In the genomic region with DNA sequence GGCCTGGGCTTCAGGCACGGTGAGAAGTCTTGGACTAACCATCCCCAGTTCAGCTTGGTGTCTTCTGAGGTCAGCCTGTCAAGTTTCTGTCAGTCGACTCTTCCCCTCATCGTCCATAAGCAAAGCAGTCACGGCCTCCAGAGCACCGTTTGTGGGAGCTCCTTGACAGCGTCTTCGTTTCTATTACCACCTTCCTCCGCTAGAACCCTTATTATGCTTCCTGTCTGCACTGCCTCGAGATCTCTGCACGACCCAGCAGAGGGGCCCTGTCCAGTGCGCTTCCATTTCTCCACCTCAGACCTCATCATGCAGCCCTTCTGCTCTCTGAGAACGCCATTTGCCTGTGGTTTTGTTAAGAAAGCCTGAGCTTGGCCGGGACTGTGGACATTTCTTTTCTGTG, we compare ENCODE assay signal across 19 mouse cellular contexts. TPM values are rescaled to one million over a fixed set of nuclear protein-coding genes. Genes with fewer than 3 reads are reported as not detected.
DNase-seq lines count a peak whose midpoint lies in the region; ATAC-seq and TF ChIP-seq lines count a peak whose summit lies in the region.
"Had no signal": no experiment of that assay in that cellular context is flagged by ENCODE, and none has a peak within 500 bp of the region (broad histone marks: within the 10 kb centered on the region; RNA-seq: fewer than 3 reads in every experiment).

No protein-coding gene starts in this region.

- TF ChIP-seq CTCF in layer of hippocampus, adult 2 months (conservative IDR thresholded peaks at IDR 0.05) = no peak

- H3K27ac ChIP-seq in layer of hippocampus, adult 2 months = peak overlapping the region; percentile 97
- H3K27ac ChIP-seq: forebrain, embryonic 13.5 days; hindbrain, embryonic 15.5 days; limb, embryonic 15.5 days; stomach, postnatal 0 days had no signal

- peak; percentile 62 for ATAC-seq in megakaryocyte, adult 5-6 weeks (ENCODE audit: poor library complexity, severe bottlenecking)
- ATAC-seq: forebrain, embryonic 13.5 days; Patski had no signal

- H3K4me3 ChIP-seq in layer of hippocampus, adult 2 months = no peak overlapping the region
- H3K4me3 ChIP-seq: forebrain, embryonic 13.5 days; hindbrain, embryonic 15.5 days; limb, embryonic 15.5 days had no signal

- DNase-seq in layer of hippocampus, adult 2 months (ENCODE audit: low spot score in 2 of 2) = no peak
- DNase-seq in layer of hippocampus, adult 11-12 months (ENCODE audit: low spot score) = no peak
- DNase-seq in A20 (ENCODE audit: low read depth, low spot score) = peak; percentile 82
- DNase-seq in T-cell, adult 2 months (ENCODE audit: low spot score) = peak; percentile 22
- DNase-seq in adrenal gland, adult 18-20 months (ENCODE audit: low spot score in 2 of 2) = no peak
- no peak for DNase-seq in urinary bladder, adult 2 months (ENCODE audit: low spot score)
- DNase-seq in left cerebral cortex, adult 9 months (ENCODE audit: low spot score in 2 of 2) = no peak
- DNase-seq: heart, adult 18-20 months; heart, postnatal 10 days; kidney, adult 8-10 months; lung, postnatal 10 days; right cerebral cortex, adult 18-20 months; spleen, adult 18-20 months had no signal

RNA-seq across cellular contexts. Expression of gene Mtmr12, which starts 12.0 kb away (rescaled TPM):
- total RNA-seq in layer of hippocampus, adult 2 months (2021) = 10 to 100 TPM; 58.1 to 58.9 TPM
- total RNA-seq in megakaryocyte, adult 5-6 weeks (2015) = 16.1 and 17.4 TPM in 2 replicates
- 20.6 and 23.3 TPM in 2 replicates for total RNA-seq in megakaryocyte, adult 5-6 weeks (2017)
- total RNA-seq in adrenal gland, adult 18-20 months (2021) = 10 to 100 TPM; 17.6 to 24.1 TPM
- polyA plus RNA-seq in urinary bladder, adult 2 months (2012; rRNA removed) = 13.7 and 14.0 TPM in 2 replicates

Comparison
In these comparisons a context has a peak if more than half of its experiments do, and no peak if none do; other contexts are left out.
1. DNase-seq: peak in A20 (single experiment) and T-cell, adult 2 months (single experiment); none in layer of hippocampus, adult 2 months (0 of 2), layer of hippocampus, adult 11-12 months (single experiment), adrenal gland, adult 18-20 months (0 of 2), urinary bladder, adult 2 months (single experiment) and left cerebral cortex, adult 9 months (0 of 2).